Mouse (Mus musculus) thymus, postnatal 14 days (tissue): ENCODE measurements around the gene Mical3.
A peak's percentile ranks its signal among the peaks of the same experiment; 100 is the strongest.

Experiments used
- DNase-seq: peaks from one replicate; pipeline ENCODE4 v3.0.0; 2021

Gene Mical3

GRCm38 (mm10) chr6:121076929-121077566 lies 53.8 kb downstream of the Mical3 start:
- DNase-seq, result no peak

GRCm38 (mm10) chr6:121075763-121076162 lies 55.0 kb downstream of the Mical3 start:
- DNase-seq, result no peak

- no peak for DNase-seq
Measured at GRCm38 (mm10) chr6:121073312-121073711, 57.5 kb downstream of the Mical3 start.

GRCm38 (mm10) chr6:121072615-121073014 lies 58.2 kb downstream of the Mical3 start:
- DNase-seq, result no peak

GRCm38 (mm10) chr6:121070584-121071230 lies 60.1 kb downstream of the Mical3 start:
- no peak for DNase-seq

GRCm38 (mm10) chr6:121069156-121069555 lies 61.6 kb downstream of the Mical3 start:
- no peak for DNase-seq

- no peak for DNase-seq
Measured at GRCm38 (mm10) chr6:121068087-121068464, 62.7 kb downstream of the Mical3 start.

GRCm38 (mm10) chr6:121067426-121068086 lies 63.2 kb downstream of the Mical3 start:
- no peak for DNase-seq

- DNase-seq, result no peak
Measured at GRCm38 (mm10) chr6:121066761-121067160, 64.0 kb downstream of the Mical3 start.

- no peak for DNase-seq
Measured at GRCm38 (mm10) chr6:121064356-121065015, 66.3 kb downstream of the Mical3 start.

GRCm38 (mm10) chr6:121063771-121064170 lies 67.0 kb downstream of the Mical3 start:
- no peak for DNase-seq

GRCm38 (mm10) chr6:121062891-121063408 lies 67.8 kb downstream of the Mical3 start:
- no peak for DNase-seq

GRCm38 (mm10) chr6:121058039-121058438 lies 72.8 kb downstream of the Mical3 start:
- DNase-seq, result no peak

- DNase-seq, result no peak
Measured at GRCm38 (mm10) chr6:121057181-121057956, 73.4 kb downstream of the Mical3 start.

GRCm38 (mm10) chr6:121055496-121055895 lies 75.3 kb downstream of the Mical3 start:
- peak; percentile 39 for DNase-seq

GRCm38 (mm10) chr6:121054908-121055307 lies 75.9 kb downstream of the Mical3 start:
- DNase-seq, result no peak

- peak; percentile 35 for DNase-seq
Measured at GRCm38 (mm10) chr6:121054340-121054739, 76.5 kb downstream of the Mical3 start.

GRCm38 (mm10) chr6:121053585-121054112 lies 77.2 kb downstream of the Mical3 start:
- DNase-seq, result no peak

GRCm38 (mm10) chr6:121051972-121052629 lies 78.7 kb downstream of the Mical3 start:
- DNase-seq, result no peak

- no peak for DNase-seq
Measured at GRCm38 (mm10) chr6:121051411-121051810, 79.4 kb downstream of the Mical3 start.

GRCm38 (mm10) chr6:121048696-121049095 lies 82.1 kb downstream of the Mical3 start:
- DNase-seq, result no peak
